Mouse (Mus musculus): Measurements from ENCODE around the gene Tmem267.

The Tmem267 gene

DNA sequence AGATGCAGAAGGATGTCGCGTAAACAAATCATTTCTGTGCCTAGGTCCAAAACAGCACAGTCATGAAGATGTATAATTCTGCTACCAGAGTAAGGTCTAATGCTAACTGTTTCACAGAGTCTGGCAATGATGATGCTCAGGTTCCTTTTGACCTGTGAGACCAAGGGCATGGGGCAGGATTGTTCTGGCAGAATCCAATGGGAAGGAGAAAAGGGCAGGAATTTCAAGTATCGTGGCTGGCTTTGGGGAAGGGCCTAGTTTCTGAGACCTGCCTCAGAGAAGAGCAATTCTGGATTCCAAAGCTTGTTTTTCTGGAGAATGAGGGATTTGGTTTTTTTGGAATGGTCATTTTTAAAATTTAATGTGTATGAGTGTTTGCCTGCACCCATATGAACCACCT, 131.0 kb downstream of the Tmem267 start:
- DNase-seq (ENCODE audit: low read depth) = no peak

DNA sequence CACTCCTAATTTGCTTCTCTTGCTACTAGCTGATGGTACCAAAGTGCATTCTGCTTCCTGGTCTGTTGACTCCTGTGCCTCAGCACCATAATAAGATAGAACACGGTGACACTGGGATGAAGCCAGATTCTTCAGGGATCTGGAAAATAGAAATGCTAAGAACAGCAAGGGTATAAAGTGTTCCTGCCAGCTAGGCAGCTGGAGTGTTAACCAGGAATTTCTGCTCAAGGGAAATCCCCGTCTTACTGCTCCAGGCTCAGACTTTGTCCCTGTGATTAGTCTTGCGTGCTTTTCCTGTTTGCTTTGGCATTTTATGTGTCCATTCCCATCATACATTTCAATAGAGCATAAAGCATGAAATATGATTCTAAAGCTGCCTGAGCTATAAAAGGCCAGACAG, 131.9 kb downstream of the Tmem267 start:
- DNase-seq (ENCODE audit: low read depth) = no peak

DNA sequence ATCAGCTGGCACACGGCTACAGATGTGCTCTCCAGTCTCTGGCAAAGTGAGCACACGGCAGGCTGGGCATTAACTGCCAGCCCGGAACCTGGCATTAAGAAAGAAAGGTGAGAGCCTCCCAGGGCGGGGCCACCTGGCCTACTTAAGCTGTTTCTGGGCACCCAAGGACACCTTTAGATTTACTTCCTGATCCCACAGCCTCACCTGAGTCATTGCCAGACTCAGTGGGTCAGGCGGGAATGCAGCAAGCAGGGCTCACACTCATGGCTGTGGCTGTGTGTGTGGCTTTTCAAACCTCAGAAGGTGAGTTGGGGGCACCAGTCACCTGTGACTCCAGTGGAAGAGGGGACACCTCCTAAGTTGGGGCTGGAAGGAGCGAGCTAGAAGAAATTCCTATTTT, 135.8 kb downstream of the Tmem267 start, which contains the start of gene Ccl28:
Ccl28 (plus strand) TSS at position 186 of the 400 bp plus-strand sequence.
- DNase-seq (ENCODE audit: low read depth) = no peak

DNA sequence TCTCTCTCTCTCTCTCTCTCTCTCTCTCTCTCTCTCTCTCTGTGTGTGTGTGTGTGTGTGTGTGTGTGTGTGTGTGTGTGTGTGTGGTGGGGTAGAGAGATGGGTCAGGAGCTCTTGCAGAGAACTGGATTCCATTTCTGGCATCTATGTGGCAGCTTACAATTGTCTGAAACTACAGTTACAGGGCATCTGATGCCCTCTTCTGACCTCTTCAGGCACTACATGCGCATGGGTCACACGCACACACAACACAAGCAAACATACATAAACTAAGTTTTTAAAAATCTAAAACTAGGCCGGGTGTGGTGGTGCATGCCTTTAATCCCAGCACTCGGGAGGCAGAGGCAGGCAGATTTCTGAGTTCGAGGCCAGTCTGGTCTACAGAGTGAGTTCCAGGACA, 138.1 kb downstream of the Tmem267 start:
- DNase-seq (ENCODE audit: low read depth) = peak; percentile 56

DNA sequence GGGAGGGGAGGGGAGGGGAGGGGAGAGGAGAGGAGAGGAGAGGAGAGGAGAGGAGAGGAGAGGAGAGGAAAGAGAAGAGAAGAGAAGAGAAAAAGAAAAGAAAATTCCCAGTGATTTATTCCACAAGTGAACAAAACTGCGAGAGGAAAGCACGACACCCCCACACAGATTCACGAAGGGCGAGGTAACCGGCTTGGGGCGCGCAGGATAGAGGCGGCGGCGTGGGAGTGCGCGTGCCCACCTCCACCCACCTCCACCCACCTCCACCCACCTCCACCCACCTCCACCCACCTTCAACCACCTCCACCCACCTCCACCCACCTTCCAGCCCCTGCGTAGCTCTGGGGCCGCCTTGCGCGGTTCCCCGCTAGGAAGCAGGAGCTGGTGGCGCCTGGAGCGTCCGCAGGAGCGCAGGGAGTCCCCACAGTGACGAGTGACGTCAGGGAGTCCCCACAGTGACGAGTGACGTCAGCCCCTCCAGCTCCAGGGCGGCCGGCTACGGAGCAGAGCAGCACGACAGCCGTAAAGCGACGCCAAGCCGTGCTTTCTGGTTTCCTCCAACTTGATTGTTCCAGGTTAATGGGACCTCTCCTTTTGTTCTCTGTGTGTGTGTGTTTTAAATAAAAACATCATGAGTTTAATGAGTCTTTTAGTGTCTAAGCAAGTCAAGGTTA, 143.8 kb downstream of the Tmem267 start:
- peak; percentile 88 for DNase-seq (ENCODE audit: low read depth)

DNA sequence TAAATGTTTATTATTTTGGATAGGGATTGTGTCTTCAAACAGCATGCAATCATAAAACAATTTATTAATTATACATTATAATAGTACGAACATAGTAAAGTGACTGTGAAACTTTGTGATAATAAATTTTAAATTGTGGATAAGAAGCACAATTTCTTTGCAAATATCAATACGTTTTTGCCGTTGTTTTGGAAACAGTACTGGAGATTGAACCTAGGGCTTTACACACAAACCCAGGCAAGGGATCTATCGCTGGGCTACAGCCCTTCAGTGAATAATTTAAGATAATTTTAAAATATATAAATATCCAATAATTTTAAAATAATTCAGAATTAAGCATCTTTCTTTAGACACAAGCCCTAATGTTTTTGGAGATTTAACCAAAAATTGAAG, 144.3 kb downstream of the Tmem267 start:
- no peak for DNase-seq (ENCODE audit: low read depth)

DNA sequence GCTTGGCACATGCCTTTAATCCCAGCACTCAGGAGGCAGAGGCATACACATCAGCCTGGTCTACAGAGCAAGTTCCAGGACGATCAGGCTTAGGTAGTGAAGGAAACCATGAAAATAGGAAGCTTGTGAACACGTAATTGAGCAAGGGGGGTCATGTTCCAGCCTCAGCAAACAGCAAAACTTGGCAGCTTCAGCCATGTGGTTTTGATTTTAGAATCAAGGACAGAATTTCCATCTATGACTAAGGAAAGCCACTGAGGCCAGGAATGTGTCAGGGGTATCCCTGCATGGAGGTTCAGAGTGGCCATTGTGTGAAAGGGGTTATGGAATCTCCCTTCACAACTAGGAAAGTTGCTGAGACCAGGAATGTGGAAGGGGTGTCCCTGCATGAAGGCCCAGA, 147.7 kb downstream of the Tmem267 start:
- DNase-seq (ENCODE audit: low read depth) = peak; percentile 29

DNA sequence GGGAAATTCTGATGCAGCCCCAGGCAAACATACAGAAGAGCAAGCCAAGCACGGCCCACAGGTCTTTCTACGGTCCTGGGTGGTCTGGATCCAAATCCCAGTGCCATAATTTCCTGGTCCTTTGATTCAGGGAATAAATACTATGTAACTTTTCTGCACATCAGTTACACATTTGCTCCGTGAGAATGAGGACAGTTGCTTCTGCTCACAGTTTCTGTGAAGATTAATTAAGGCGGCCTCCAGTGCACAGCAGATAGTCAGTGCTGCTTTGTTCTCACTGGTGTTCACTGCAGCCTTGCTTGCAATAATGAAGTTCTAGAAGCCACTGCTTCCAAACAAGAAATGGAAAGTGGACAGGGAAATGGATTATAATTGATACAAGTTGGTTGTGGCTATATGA, 150.0 kb downstream of the Tmem267 start:
- no peak for DNase-seq (ENCODE audit: low read depth)

DNA sequence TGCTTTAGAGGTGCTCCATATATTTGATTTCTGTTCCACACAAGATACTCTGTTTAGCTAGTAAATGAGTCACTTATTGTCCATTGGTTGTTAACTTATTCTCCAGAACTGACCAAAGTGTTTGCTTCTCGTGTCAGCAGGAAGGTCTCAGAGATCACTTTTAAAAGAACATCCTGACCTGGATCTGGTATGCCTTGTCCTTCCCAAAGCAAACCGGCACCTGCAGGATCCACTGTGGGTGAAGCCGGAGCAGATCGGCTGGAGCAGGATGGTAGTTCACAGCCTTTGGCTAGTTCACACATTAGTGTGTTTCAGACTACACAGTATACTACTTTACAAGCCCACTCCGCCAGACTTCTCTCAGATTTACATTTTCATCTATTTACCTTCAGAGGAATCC, 150.6 kb downstream of the Tmem267 start:
- DNase-seq (ENCODE audit: low read depth) = no peak

DNA sequence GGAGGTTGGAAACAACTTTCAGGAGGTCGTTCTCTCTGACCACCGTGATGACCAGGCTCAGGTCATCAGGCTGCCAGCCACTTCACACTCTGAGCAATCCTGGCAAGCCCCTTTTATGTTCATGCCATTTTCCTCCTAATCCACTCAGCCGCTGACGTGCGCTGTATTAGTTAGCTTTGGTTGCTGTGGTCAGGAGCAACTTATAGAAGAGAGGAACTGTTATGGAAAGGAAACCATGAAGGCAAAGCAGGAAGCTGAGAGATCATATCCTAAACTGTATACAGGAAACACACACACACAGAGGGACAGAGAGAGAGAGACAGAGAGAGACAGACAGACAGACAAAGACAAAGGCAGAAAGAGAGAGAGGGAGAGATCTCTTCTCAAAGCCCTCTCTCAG, 151.5 kb downstream of the Tmem267 start:
- DNase-seq (ENCODE audit: low read depth) = peak; percentile 63

DNA sequence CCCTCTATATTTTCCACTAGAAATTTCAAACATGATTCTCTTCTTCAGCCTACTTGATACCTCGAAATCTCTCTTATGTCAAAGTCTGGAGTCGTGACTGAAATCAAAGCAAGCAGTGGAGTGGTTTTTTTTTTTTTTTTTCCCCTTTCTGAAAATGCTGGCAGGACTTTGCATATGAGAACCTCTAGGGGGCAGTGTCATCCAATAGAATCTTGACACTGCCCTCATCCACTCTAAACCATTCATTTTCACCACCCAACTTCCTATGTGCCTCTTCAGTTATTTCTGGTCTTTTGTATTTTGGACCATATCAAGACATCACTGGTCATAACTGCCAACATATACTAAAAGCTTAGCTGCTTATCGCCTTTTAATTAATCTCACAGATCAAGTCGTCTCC, 152.7 kb downstream of the Tmem267 start:
- DNase-seq (ENCODE audit: low read depth) = peak; percentile 75

DNA sequence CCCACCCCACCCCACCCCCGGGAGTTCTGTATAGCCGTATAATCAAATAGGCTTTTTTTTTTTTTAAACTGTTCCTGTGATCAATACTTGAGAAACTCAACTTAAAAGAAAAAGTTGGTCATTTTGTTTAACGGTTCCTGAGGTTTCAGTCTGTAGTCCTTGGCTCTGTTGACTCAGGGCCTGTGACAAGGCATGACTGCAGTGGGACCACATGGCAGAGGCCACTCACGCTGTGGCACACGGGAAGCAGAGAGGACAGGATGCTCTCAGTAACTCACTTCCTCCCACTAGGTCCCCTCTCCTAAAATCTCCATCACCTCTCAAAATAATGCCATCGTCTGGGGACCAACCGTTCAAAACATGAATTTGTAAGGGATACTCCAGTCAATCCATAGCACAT, 153.3 kb downstream of the Tmem267 start:
- peak; percentile 48 for DNase-seq (ENCODE audit: low read depth)

DNA sequence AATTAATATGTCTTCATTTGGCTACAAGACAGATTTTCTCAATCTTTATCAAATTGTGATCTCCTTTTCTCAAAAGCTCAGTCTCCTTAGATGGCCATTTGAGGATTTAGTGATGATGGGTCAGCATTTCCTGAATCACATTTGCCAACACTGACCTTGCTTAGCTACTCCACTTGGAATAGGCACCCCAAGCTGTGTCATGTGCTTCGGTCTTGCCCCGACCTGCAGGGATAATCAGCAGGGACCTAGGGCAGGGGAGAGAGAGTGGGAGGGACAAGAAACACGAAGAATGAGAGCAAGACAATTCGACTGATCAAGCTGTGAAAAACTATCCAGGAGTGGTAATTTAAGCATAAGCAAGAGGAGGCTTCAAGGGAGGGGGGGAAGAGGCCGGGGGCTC, 156.9 kb downstream of the Tmem267 start:
- DNase-seq (ENCODE audit: low read depth) = no peak

DNA sequence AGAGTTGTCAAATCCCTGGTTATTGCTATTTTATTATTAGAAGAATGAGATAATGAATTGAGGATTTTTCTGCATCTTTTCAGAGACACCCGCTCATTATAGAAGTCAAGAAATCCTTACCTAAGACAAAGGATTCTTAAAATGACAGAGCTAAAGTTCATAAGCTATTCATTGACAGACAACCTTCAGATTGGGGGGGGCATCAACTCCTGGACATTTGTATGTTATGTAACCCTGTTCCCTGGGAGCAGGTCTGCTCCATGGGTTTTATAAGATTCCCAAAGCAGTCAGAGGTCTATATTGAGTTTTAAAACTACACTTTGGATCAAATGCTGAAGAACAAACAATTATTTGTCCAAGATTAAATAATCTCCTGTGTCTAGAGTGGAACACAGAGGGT, 158.7 kb downstream of the Tmem267 start:
- no peak for DNase-seq (ENCODE audit: low read depth)

DNA sequence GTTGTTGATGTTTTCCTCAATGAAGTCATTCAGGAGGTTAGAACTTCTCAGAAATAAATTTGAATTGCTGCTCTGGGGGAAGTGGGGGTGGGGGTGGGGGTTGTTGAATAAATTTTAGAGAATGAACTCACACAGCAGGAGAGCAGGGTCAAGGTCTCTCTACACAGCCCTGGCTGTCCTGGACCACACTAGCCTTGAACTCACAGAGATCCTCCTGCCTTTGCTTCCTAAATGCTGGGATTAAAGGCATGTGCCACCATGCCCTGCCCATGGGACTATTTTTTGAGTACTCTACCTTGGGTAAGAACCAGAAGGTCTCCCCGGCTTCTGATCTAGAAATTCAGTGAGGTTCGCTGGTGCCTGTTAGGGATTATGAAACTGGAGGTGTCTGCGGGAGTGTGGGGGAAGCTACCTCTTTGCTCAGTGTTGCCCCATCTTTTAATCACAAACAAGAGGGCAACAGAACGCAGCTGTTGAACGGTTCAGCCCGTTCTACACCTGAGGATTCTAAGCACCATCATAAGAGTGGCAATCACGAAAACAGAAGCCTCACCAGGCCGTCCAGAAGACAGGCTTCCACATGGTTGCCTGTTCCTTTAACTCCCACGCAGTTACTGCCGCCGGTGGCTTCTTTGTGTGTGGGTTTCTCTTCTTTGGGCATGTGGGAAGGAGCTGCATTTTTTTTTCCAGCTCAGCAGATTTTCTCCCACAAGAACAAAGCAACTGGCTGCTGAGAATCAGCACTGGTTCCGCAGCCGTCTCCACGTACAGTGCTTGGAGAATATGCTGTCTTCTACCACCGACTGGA, 161.3 kb downstream of the Tmem267 start:
- DNase-seq (ENCODE audit: low read depth) = no peak

DNA sequence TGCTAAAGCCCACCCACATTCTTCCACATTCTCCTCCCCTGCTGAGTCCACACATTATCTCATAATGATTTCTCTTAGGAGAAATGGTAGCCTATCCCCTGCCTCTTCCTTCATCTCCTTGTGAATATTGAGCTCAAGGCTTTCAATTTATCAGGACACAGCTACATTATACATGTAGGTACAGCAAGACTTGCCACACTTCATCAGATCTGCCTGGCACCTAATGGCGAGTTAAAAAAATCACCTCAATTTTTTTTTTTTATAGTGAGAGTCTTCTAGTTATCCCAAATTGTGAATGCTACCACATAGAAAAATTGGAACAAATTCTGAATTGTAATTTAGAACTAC, 161.8 kb downstream of the Tmem267 start:
- DNase-seq (ENCODE audit: low read depth) = no peak

DNA sequence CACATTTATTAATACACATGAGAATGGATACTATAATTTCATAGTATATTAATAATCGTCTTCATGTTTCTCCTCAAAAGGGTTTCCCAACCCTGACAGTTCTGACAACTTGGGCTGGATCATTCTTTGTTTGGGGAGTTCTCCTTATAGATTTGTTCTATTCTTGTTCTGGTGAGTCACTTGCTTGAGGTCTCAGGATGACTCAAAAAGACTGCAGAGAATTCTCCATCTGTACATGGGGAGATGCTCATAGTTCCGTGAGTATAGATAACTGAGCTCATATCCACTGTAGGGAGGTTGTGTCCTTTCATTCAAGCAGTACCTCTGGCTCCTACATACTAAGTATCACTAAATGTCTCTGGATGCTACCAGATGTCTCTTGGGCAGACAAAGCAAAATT, 166.9 kb downstream of the Tmem267 start:
- no peak for DNase-seq (ENCODE audit: low read depth)

DNA sequence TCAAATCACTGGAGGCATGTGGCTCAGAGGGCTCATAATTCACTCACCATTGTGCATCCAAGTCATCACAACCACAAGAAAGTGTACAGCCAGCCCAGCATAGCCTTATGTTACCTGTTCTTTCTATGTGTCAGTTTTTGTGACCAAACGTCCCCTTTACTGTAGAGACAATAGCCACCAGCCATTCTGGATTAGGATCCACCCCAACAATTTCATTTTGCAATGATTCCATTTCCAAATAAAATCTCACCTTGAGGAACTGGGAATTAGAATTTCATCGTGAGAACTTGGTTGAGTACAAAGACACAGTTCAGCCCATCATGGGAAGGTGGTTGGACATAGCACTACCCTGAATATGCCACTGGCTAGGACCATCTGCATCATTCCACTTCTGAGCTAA, 168.4 kb downstream of the Tmem267 start:
- no peak for DNase-seq (ENCODE audit: low read depth)

DNA sequence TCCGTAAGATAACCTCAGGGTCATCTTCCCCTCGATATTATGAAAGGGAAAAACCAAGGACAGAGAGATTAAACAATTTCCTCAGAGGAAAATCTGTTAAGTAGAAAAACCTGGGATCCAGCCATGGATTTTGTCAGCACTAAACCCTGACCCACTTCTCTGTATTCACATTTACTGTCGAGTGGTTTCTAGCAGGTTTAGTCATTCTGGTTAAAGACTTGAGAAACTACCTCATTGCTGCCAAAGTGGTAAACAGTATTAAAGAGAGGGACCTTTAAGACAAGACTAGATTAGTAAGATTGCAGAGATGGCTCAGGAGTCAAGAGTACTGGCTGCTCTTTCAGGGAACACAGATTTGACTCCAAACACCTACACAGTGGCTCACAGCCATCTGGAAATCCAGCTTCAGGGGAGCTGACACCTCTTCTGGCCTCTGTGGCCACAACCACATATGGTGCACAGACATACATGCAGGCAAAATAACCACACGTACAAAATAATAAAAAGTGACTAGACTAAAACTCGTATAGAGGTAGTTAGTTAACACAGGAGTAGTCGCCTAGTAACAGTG, 169.1 kb downstream of the Tmem267 start:
- DNase-seq (ENCODE audit: low read depth) = no peak

Measured in 416B (cell line).